Mouse (Mus musculus): Measurements from ENCODE around the gene H2-DMb2.

- TF ChIP-seq CTCF (IDR thresholded peaks at IDR 0.05; ENCODE audit: low read depth, low read length) (no peak), POLR2A (IDR thresholded peaks at IDR 0.05; ENCODE audit: borderline replicate concordance, low read depth, low read length) (no peak)
Observed at GRCm38 (mm10) chr17:34197904-34198520, 54.9 kb downstream of the H2-DMb2 start.

Measured in bone marrow macrophage, adult 2 months (primary cell).